Mouse (Mus musculus): Measurements from ENCODE around the gene Tmem221. TPM values are rescaled to one million over a fixed set of nuclear protein-coding genes. Genes with fewer than 3 reads are reported as not detected.

Tmem221 gene
- total and polyA plus RNA-seq, 3 experiments: 1.7 to 5.1 TPM; not detected in 1

GRCm38 (mm10) chr8:71568941-71569340, 10.3 kb upstream of the Tmem221 start:
- TF ChIP-seq ETS1 (IDR thresholded peaks at IDR 0.05; ENCODE audit: low read depth, low read length): no peak
- no peak for TF ChIP-seq POLR2A (IDR thresholded peaks at IDR 0.05; ENCODE audit: control insufficient read depth in 1 of 2, insufficient read depth in 1 of 2, low read depth in 1 of 2, low read length in 2 of 2, poor library complexity in 1 of 2)
- no peak for TF ChIP-seq SIN3A (IDR thresholded peaks at IDR 0.05; ENCODE audit: low read length)
- TF ChIP-seq POLR2AphosphoS5 (IDR thresholded peaks at IDR 0.05; ENCODE audit: borderline replicate concordance, low read depth, low read length): no peak
- no peak for TF ChIP-seq UBTF (IDR thresholded peaks at IDR 0.05; ENCODE audit: borderline replicate concordance, insufficient read depth, low read depth, low read length)
- no peak for TF ChIP-seq USF2 (IDR thresholded peaks at IDR 0.05; ENCODE audit: borderline replicate concordance in 1 of 2, insufficient read depth in 1 of 2, low read depth in 1 of 2, low read length in 2 of 2)
- TF ChIP-seq CTCF (IDR thresholded peaks at IDR 0.05 in 2 of 3, conservative IDR thresholded peaks at IDR 0.05 in 1 of 3; ENCODE audit: control insufficient read depth in 1 of 3, insufficient read depth in 1 of 3, low read depth in 2 of 3, low read length in 3 of 3, poor library complexity in 1 of 3, severe bottlenecking in 1 of 3): no peak
- no peak for TF ChIP-seq RAD21 (IDR thresholded peaks at IDR 0.05; ENCODE audit: low read depth, low read length)
- no peak for TF ChIP-seq NRF1 (IDR thresholded peaks at IDR 0.05; ENCODE audit: insufficient read depth, low read depth, low read length, poor library complexity, severe bottlenecking)
- Histone ChIP-seq H3K79me2 (ENCODE audit: control insufficient read depth, insufficient read depth, low read length, poor library complexity) (no peaks in the 10 kb centered on the region), H3K27ac (ENCODE audit: control insufficient read depth, low read depth, low read length) (no peak overlapping the region), H3K4me1 (ENCODE audit: control insufficient read depth in 1 of 2, insufficient read depth in 2 of 2, low read length in 2 of 2) (no peaks in the 10 kb centered on the region; a peak in 1 of 4 replicates), H3K27me3 (ENCODE audit: control insufficient read depth in 1 of 2, insufficient read depth in 2 of 2, low read length in 2 of 2) (no peaks in the 10 kb centered on the region; a peak in 1 of 4 replicates), H3K9ac (ENCODE audit: control insufficient read depth, low read depth, low read length, poor library complexity, severe bottlenecking) (no peak overlapping the region), H3K9me3 (replicated peaks; ENCODE audit: insufficient read depth, low read length) (no peaks in the 10 kb centered on the region), H3K36me3 (ENCODE audit: control insufficient read depth in 1 of 2, insufficient read depth in 2 of 2, low read length in 2 of 2) (no peaks in the 10 kb centered on the region), H3K4me3 (ENCODE audit: control insufficient read depth in 1 of 2, insufficient read depth in 1 of 2, low read depth in 2 of 2, low read length in 2 of 2) (no peak overlapping the region)
- no peak for DNase-seq (ENCODE audit: low read depth, low spot score)

- no peak within 1 kb of the TSS for H3K27ac ChIP-seq (ENCODE audit: control insufficient read depth, low read depth, low read length)
- TF ChIP-seq MXI1 (IDR thresholded peaks at IDR 0.05; ENCODE audit: low read depth, low read length): no peak
- no peak for TF ChIP-seq GABPA (IDR thresholded peaks at IDR 0.05; ENCODE audit: low read depth, low read length)
- TF ChIP-seq ELF1 (IDR thresholded peaks at IDR 0.05; ENCODE audit: low read depth, low read length): no peak
- no peak for TF ChIP-seq ZKSCAN1 (IDR thresholded peaks at IDR 0.05; ENCODE audit: low read depth, low read length)
- no peak for TF ChIP-seq E2F4 (IDR thresholded peaks at IDR 0.05; ENCODE audit: borderline replicate concordance, low read depth, low read length)
- no peak for TF ChIP-seq HCFC1 (IDR thresholded peaks at IDR 0.05; ENCODE audit: low read depth, low read length)
- no peak for TF ChIP-seq POLR2AphosphoS5 (IDR thresholded peaks at IDR 0.05; ENCODE audit: borderline replicate concordance, low read depth, low read length)
- TF ChIP-seq MAFK (IDR thresholded peaks at IDR 0.05; ENCODE audit: borderline replicate concordance, low read depth, low read length): no peak
- no peak for TF ChIP-seq BHLHE40 (IDR thresholded peaks at IDR 0.05; ENCODE audit: borderline replicate concordance, low read depth, low read length)
- TF ChIP-seq USF1 (IDR thresholded peaks at IDR 0.05; ENCODE audit: low read depth, low read length): no peak
- TF ChIP-seq NELFE (IDR thresholded peaks at IDR 0.05; ENCODE audit: low read depth, low read length): no peak
- no peak for TF ChIP-seq MAX (IDR thresholded peaks at IDR 0.05; ENCODE audit: low read length)
- H3K4me3 ChIP-seq (ENCODE audit: control insufficient read depth in 1 of 2, insufficient read depth in 1 of 2, low read depth in 2 of 2, low read length in 2 of 2): no peak within 1 kb of the TSS
- no peaks in the 10 kb centered on the region; a peak in 1 of 4 replicates for H3K4me1 ChIP-seq (ENCODE audit: control insufficient read depth in 1 of 2, insufficient read depth in 2 of 2, low read length in 2 of 2)
- H3K79me2 ChIP-seq (ENCODE audit: control insufficient read depth, insufficient read depth, low read length, poor library complexity): no peaks in the 10 kb centered on the region
- no peaks in the 10 kb centered on the region for H3K36me3 ChIP-seq (ENCODE audit: control insufficient read depth in 1 of 2, insufficient read depth in 2 of 2, low read length in 2 of 2)
- no peak within 1 kb of the TSS for H3K9ac ChIP-seq (ENCODE audit: control insufficient read depth, low read depth, low read length, poor library complexity, severe bottlenecking)
- no peaks in the 10 kb centered on the region; a peak in 1 of 4 replicates for H3K27me3 ChIP-seq (ENCODE audit: control insufficient read depth in 1 of 2, insufficient read depth in 2 of 2, low read length in 2 of 2)
- DNase-seq (ENCODE audit: low read depth, low spot score): no peak
- H3K9me3 ChIP-seq (replicated peaks; ENCODE audit: insufficient read depth, low read length): no peaks in the 10 kb centered on the region
Observed at GRCm38 (mm10) chr8:71568387-71568937, 9.8 kb upstream of the Tmem221 start, which contains the start of gene Slc27a1. Gene Slc27a1 (plus strand): TSS chr8:71568882.
